Comparison of ENCODE assay signal across 8 mouse cellular contexts in the genomic region with DNA sequence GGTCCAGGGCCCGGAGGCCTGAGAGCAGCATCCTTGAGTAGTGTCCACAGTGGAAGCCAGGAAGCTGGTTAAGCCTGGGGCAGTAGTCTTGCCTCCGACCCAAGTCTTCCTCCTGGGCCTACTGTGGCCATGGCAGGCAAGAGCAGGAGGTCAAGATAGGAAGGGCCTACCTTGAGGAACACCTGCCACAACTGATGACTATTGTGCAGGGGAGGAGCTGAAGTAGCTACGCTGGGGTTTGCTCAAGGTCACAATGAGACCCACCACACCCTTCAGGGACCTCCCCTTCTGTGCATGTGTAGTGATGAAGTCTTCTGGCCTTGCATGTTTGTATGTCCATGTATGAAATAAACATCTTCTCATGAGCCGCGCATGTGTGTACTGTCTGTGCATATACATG. TPM values are rescaled to one million over a fixed set of nuclear protein-coding genes. Genes with fewer than 3 reads are reported as not detected.
DNase-seq lines count a peak whose midpoint lies in the region; ATAC-seq lines count a peak whose summit lies in the region.

No protein-coding gene starts in this region.

- peak overlapping the region; percentile 88 for H3K4me3 ChIP-seq in kidney, embryonic 15.5 days (replicated peaks)
- H3K4me3 ChIP-seq in hindbrain, embryonic 13.5 days, result peak overlapping the region; percentile 81
- H3K4me3 ChIP-seq in midbrain, embryonic 16.5 days (ENCODE audit: low read depth, low read length), result peak overlapping the region; percentile 88

- H3K4me2 ChIP-seq in kidney, embryonic 15.5 days, result peak overlapping the region; percentile 96
- H3K4me2 ChIP-seq in hindbrain, embryonic 13.5 days, result peak overlapping the region; percentile 96
- H3K4me2 ChIP-seq in midbrain, embryonic 16.5 days (ENCODE audit: low read length), result peak overlapping the region; percentile 91

- H3K9ac ChIP-seq in kidney, embryonic 15.5 days, result peak overlapping the region; percentile 89
- peak overlapping the region; percentile 96 for H3K9ac ChIP-seq in hindbrain, embryonic 13.5 days
- peak overlapping the region; percentile 96 for H3K9ac ChIP-seq in midbrain, embryonic 16.5 days (ENCODE audit: low read depth, low read length)

- H3K27me3 ChIP-seq in kidney, embryonic 15.5 days, result no peaks in the 10 kb centered on the region
- no peaks in the 10 kb centered on the region for H3K27me3 ChIP-seq in hindbrain, embryonic 13.5 days
- H3K27me3 ChIP-seq in midbrain, embryonic 16.5 days (ENCODE audit: control insufficient read depth, insufficient read depth, low read depth, low read length), result no peaks in the 10 kb centered on the region

- no peak for DNase-seq in kidney, adult 8-10 months
- DNase-seq in ZHBTc4 (ENCODE audit: low read depth, low spot score) (peak; percentile 57), MN1 (ENCODE audit: low spot score) (no peak)
- no peak for DNase-seq in cerebellum, adult 11 months
- DNase-seq in adrenal gland, postnatal 10 days, result no peak

- peaks cover 31% of the 10 kb centered on the region for H3K4me1 ChIP-seq in kidney, embryonic 15.5 days
- peaks cover 41% of the 10 kb centered on the region for H3K4me1 ChIP-seq in hindbrain, embryonic 13.5 days (replicated peaks)
- H3K4me1 ChIP-seq in midbrain, embryonic 16.5 days (ENCODE audit: control insufficient read depth, insufficient read depth, low read length), result peaks cover 26% of the 10 kb centered on the region

- no peaks in the 10 kb centered on the region for H3K9me3 ChIP-seq in kidney, embryonic 15.5 days (replicated peaks)
- no peaks in the 10 kb centered on the region for H3K9me3 ChIP-seq in hindbrain, embryonic 13.5 days
- no peaks in the 10 kb centered on the region for H3K9me3 ChIP-seq in midbrain, embryonic 16.5 days (replicated peaks; ENCODE audit: control insufficient read depth, low read length, poor library complexity, severe bottlenecking)

- no peak for ATAC-seq in kidney, embryonic 15.5 days (replicated peaks; ENCODE audit: low FRiP score)
- 0 out of 2 replicates have a peak, but pooled peaks have one; percentile 3 for ATAC-seq in hindbrain, embryonic 13.5 days (ENCODE audit: low FRiP score)
- ATAC-seq in midbrain, embryonic 16.5 days, result 0 out of 2 replicates have a peak, but pooled peaks have one; percentile 2

- 62% methylated on average over 5 of the region's 5 CpGs for WGBS in kidney, embryonic 15.5 days
- WGBS in hindbrain, embryonic 13.5 days, result 71% methylated on average over 5 of the region's 5 CpGs
- WGBS in midbrain, embryonic 16.5 days, result 61% methylated on average over 5 of the region's 5 CpGs

- H3K36me3 ChIP-seq in kidney, embryonic 15.5 days, result peaks cover 53% of the 10 kb centered on the region
- peaks cover 46% of the 10 kb centered on the region for H3K36me3 ChIP-seq in hindbrain, embryonic 13.5 days
- H3K36me3 ChIP-seq in midbrain, embryonic 16.5 days (ENCODE audit: control insufficient read depth, insufficient read depth, low read length), result peaks cover 9% of the 10 kb centered on the region

- H3K27ac ChIP-seq in kidney, embryonic 15.5 days, result peak overlapping the region; percentile 93
- peak overlapping the region; percentile 96 for H3K27ac ChIP-seq in hindbrain, embryonic 13.5 days
- peak overlapping the region; percentile 96 for H3K27ac ChIP-seq in midbrain, embryonic 16.5 days (ENCODE audit: low read length)

RNA-seq across cellular contexts. Expression of gene Tmem240, which starts 1.2 kb away (rescaled TPM):
- polyA plus RNA-seq in kidney, embryonic 15.5 days (2015; fragmentation: Nextera tagmentation; extraction: Ambion mirVana), result 0.50 and 1.0 TPM in 2 replicates
- 11.6 and 12.0 TPM in 2 replicates for polyA plus RNA-seq in hindbrain, embryonic 13.5 days (2015; fragmentation: Nextera tagmentation; extraction: Ambion mirVana)
- polyA plus RNA-seq in midbrain, embryonic 16.5 days (2015; fragmentation: Nextera tagmentation; extraction: Ambion mirVana), result 22.0 and 25.3 TPM in 2 replicates
- 1 to 10 TPM in 1 of 2 experiments, under 1 TPM in 1; 0.81 to 1.4 TPM for total RNA-seq in adrenal gland, postnatal 10 days (2021)

RNA-seq across cellular contexts. Expression of gene Atad3a, which starts 25.1 kb away (rescaled TPM):
- 115 and 124 TPM in 2 replicates for polyA plus RNA-seq in kidney, embryonic 15.5 days (2015; fragmentation: Nextera tagmentation; extraction: Ambion mirVana)
- 78.1 and 82.3 TPM in 2 replicates for polyA plus RNA-seq in hindbrain, embryonic 13.5 days (2015; fragmentation: Nextera tagmentation; extraction: Ambion mirVana)
- polyA plus RNA-seq in midbrain, embryonic 16.5 days (2015; fragmentation: Nextera tagmentation; extraction: Ambion mirVana), result 87.9 and 93.2 TPM in 2 replicates
- 100 to 1,000 TPM; 118 to 141 TPM for total RNA-seq in adrenal gland, postnatal 10 days (2021)

RNA-seq across cellular contexts. Expression of gene Ssu72, which starts 31.2 kb away (rescaled TPM):
- polyA plus RNA-seq in kidney, embryonic 15.5 days (2015; fragmentation: Nextera tagmentation; extraction: Ambion mirVana), result 144 and 145 TPM in 2 replicates
- 171 and 177 TPM in 2 replicates for polyA plus RNA-seq in hindbrain, embryonic 13.5 days (2015; fragmentation: Nextera tagmentation; extraction: Ambion mirVana)
- polyA plus RNA-seq in midbrain, embryonic 16.5 days (2015; fragmentation: Nextera tagmentation; extraction: Ambion mirVana), result 151 and 153 TPM in 2 replicates
- total RNA-seq in adrenal gland, postnatal 10 days (2021), result 10 to 100 TPM; 86.5 to 90.9 TPM

RNA-seq across cellular contexts. Expression of gene Vwa1, which starts 38.7 kb away (rescaled TPM):
- 5.6 and 7.7 TPM in 2 replicates for polyA plus RNA-seq in kidney, embryonic 15.5 days (2015; fragmentation: Nextera tagmentation; extraction: Ambion mirVana)
- polyA plus RNA-seq in hindbrain, embryonic 13.5 days (2015; fragmentation: Nextera tagmentation; extraction: Ambion mirVana), result 23.2 and 24.4 TPM in 2 replicates
- 31.0 and 31.5 TPM in 2 replicates for polyA plus RNA-seq in midbrain, embryonic 16.5 days (2015; fragmentation: Nextera tagmentation; extraction: Ambion mirVana)
- 1 to 10 TPM; 6.6 to 7.9 TPM for total RNA-seq in adrenal gland, postnatal 10 days (2021)

RNA-seq across cellular contexts. Expression of gene Fndc10, which starts 41.6 kb away (rescaled TPM):
- 4.9 and 5.3 TPM in 2 replicates for polyA plus RNA-seq in kidney, embryonic 15.5 days (2015; fragmentation: Nextera tagmentation; extraction: Ambion mirVana)
- polyA plus RNA-seq in hindbrain, embryonic 13.5 days (2015; fragmentation: Nextera tagmentation; extraction: Ambion mirVana), result 7.5 and 7.9 TPM in 2 replicates
- 11.4 and 12.2 TPM in 2 replicates for polyA plus RNA-seq in midbrain, embryonic 16.5 days (2015; fragmentation: Nextera tagmentation; extraction: Ambion mirVana)
- total RNA-seq in adrenal gland, postnatal 10 days (2021), result 10 to 100 TPM; 36.3 to 49.0 TPM
